Mouse (Mus musculus) kidney, adult 11 months (tissue): Measurements from ENCODE around the gene Myo1c.

ENCODE experiments used
- DNase-seq: peaks from one replicate; pipeline ENCODE4 v3.0.0; 2022

Myo1c gene

GRCm38 (mm10) chr11:75650311-75650710, at the start of gene Myo1c:
Gene Myo1c (plus strand): TSS chr11:75650504.
- DNase-seq, result peak; percentile 73

DNA sequence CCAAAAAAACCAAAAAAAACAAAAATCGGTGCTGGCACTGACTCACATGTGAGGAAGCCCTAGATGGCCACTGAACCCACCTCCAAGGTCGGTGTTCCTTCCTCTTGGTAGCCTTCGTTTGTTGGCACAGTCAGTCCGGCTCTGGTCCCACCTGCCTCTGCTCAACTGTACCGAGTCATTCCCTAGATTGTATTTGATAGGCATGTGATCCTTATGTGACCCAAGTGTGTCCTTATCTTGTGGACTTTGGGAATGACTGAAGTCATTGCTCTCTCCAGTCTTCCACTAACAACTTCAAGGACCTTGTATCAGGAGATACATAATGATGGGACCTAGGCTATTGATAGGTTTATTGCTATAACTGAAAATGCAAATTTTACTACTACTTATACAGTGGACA, 45.5 kb upstream of the Myo1c start:
- DNase-seq, result no peak

DNA sequence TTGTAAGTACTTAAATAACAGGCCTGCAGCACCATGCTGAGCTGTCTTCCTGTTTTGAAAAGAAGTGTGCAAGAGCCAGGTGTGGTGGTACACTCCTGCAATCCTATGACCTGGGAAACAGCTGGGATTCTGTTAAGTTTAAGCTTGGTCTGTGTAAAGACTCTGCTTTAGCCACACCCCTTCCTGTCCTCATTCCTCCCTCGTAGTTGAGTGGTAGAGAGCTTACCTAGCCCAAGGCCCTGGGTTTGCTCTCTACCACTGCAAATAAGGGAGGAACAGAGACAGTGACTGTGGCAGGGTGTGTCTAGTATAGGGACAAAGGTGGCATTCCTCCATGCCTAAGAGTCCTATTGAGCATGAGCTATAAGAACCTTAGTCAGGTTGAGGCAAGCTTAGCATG, 45.0 kb upstream of the Myo1c start:
- DNase-seq, result no peak

DNA sequence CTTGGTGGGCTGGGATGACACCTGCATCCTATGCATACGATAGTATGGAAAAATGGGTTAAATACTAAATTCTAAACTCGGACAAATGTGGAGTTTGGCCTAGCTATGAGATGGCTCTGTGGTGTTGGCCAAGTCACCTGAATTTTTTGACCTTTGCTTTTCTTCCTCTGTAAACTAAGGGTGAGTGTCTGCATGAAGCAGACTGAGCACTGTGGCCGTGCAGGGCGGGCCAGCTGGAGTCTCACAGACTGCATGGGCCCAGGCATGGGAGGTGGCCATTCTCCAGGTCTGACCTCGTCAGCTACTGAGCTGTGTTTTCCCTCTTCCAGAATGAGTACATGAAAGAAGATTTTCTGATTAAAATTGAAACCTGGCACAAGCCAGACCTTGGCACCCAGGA, 41.5 kb upstream of the Myo1c start:
- DNase-seq, result peak; percentile 51

GRCm38 (mm10) chr11:75610021-75610420, 40.3 kb upstream of the Myo1c start:
- DNase-seq, result no peak

- no peak for DNase-seq
These were observed 35.5 kb upstream of the Myo1c start for GRCm38 (mm10) chr11:75614769-75615168.

- no peak for DNase-seq
These were observed 34.7 kb upstream of the Myo1c start for GRCm38 (mm10) chr11:75615556-75615955.

DNA sequence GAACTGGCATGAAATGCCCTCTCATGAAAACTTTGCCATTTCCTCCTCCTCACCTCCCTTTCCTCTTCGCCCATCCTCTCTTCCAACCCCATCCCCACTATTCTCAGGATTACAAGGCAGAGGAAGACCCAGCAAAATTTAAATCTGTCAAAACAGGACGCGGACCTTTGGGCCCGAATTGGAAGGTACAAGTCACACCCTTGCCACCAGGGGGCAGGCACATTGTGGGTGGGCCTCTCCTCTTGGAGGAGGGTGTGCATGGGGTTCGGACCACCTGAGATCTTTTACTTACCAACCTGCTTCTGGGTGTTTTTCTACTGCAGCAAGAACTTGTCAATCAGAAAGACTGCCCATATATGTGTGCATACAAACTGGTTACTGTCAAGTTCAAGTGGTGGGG, 31.2 kb upstream of the Myo1c start:
- no peak for DNase-seq

DNA sequence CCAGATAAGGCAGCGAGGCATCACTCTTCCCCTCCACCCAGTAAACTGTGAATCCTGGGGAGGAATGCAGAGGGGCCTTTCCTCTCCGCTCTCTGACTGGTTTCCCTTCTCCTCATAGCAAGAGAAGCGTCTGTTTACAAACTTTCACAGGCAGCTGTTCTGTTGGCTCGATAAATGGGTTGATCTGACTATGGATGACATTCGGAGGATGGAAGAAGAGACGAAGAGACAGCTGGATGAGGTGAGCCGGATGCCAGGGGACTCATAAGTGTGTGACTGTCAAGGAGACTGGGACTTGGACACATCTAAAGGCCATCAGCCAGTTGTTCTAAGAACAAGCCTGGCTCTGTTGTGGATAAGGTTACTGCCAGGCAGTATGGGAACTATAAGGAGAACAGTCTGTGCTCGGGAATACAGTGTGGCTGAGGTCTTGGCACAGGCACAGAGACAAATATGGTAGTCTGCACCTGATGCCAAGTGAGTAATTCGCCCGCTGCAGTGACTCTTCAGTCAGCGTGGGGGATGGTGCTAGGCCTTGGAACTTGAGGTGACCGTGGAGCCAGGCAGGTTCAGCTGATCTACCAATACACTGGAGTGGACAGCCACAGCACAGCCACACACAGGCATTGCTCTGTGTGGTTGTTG, 30.0 kb upstream of the Myo1c start:
- DNase-seq, result no peak

DNA sequence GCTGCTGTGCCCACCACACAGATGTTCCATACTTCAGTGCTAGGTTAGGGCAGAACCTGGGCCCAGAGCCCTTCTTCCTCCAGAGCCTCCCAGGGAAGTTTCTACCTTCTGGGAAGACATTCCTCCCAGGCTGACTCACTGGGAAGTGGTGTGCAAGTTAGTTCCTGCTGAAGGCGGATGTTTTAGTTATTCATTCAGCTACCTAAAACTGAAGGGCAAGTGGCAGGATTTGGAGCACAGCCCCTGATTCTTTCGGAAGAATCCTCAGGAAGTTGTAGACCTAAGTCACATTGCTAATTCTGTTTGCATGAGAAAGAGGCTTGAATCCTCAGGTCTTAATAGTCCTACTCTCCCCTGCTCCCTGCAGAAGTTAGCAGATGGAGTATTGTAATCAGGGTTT, 28.9 kb upstream of the Myo1c start:
- no peak for DNase-seq

DNA sequence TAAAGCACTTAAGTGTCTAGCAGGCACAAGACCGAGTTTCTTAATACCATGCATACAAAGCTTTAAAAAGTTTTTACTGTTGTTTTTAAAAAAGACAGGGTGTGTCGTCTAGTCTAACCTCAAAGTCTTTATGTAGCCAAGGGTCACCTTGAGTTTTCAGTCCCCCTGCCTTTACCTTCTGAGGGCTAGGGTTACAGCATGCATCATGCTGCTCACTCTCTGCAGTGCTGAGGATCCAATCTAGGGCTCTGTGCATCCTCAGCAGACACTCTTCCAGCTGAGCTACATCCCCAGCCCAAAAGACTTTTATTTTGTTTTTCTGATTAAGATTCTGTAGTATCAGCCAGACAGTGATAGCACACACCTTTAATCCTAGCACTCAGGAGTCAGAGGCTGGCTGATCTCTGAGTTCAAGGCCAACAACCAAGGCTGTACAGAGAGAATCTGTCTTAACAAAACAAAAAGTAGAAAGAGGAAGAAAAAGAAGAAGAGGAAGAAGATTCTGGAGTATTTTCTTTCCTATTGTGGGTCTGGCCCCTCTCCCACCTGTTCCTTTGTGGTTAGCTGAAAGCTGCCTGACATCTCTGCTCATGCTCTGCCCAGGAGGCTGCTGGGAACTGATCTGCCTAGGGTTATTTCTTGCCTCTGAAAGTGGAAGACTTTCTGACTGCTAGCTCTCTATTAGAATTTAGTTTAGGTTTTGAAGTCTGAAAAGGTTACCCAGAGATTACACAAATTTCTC, 27.5 kb upstream of the Myo1c start:
- DNase-seq, result no peak

GRCm38 (mm10) chr11:75624102-75624554, 26.2 kb upstream of the Myo1c start:
- no peak for DNase-seq

GRCm38 (mm10) chr11:75625820-75626219, 24.5 kb upstream of the Myo1c start:
- DNase-seq, result peak; percentile 67

DNA sequence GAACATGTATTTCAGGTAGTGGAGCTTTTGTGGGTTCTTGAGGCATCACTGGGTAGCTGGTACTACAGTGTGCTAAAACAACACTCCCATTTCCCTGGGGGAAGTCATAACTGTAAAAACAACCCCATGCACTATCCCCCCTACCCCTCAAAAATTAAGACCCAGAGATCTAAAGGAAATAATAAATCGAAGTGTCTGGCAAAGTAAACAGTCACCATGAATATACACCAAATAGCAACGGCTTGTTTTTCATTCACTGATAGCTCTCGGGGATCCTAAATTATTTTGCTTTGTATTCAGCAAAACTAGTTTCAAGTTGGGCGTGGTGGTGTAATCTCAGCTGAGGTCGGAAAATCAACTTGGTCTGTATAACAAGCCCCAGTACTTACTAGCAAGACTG, 20.2 kb upstream of the Myo1c start:
- DNase-seq, result no peak

GRCm38 (mm10) chr11:75630645-75631229, 19.6 kb upstream of the Myo1c start, which contains the start of gene Inpp5k:
Gene Inpp5k (plus strand): TSS chr11:75630988.
- peak; percentile 98 for DNase-seq

DNA sequence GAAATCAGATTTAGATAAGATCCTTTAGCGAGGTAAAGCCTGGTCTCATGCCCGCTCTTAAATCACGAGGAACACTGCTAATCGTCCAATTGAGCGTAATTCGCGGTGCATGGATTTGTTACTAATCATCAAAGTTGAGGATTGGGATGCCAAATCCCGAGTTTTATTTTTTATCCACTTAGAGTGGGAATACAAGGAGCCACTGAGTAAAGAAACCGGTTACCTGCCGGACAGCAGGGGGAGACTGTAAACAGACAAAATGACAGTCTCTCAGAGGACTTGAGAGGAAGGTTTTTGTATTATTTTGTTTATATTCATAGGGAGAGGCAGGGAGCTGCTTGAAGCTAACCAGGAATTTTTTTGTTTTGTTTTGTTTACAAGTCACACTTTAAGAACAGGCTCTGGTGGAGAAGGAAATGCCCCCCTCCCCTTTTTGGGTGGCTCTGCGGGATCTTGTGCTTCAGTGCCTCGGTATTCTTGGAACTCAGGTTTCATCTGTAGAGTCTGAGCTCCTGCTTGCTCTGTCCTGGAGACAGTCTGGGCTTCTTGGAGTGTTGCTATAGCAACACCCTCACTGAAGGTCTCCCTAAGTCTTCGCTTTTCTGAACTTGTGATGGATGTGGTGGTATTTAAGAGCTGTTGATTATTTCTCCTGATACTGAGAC, 18.6 kb upstream of the Myo1c start:
- DNase-seq, result peak; percentile 51

GRCm38 (mm10) chr11:75632921-75633320, 17.4 kb upstream of the Myo1c start:
- no peak for DNase-seq

GRCm38 (mm10) chr11:75634801-75635200, 15.5 kb upstream of the Myo1c start:
- DNase-seq, result no peak

DNA sequence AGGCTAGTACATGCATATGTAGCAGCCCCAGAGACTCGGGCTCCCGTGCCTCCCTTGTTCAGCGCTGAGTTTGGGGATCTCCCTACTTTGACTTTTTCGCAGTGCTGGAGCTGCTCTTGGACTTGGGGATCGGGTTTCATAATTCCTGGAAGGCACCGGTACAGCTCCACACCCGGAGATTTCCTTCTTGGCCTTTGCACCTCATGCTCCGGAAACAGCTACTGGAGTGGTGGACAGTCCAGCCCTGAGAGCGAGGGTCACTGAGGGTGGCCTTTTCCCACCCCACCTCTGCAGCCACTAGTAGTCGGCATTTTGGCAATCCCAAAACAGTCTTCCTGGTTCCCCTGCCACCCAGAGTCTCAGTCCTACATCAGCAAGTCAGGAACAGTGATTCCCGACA, 15.0 kb upstream of the Myo1c start:
- peak; percentile 80 for DNase-seq

- DNase-seq, result no peak
These were observed 7.0 kb upstream of the Myo1c start for GRCm38 (mm10) chr11:75643323-75643722.

DNA sequence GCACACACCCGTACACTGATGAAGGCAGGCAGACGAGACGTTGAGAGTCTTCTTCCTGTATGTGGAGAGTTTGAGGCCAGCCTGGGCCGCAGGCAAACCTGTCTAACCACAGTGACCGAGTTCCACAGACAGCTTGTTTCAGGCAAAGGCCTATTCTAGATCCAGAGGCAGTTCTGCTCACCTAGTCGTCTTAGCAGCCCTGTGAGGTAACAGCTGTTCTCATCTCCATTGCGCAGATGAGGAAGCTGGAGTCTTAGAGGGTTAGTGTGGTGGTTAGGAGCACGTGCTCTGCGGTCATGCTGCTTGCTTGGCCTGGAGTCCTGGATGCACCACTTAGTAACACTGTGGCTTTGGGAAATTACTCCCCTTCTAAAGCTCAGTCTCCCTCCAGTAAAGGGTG, 5.6 kb upstream of the Myo1c start:
- no peak for DNase-seq

DNA sequence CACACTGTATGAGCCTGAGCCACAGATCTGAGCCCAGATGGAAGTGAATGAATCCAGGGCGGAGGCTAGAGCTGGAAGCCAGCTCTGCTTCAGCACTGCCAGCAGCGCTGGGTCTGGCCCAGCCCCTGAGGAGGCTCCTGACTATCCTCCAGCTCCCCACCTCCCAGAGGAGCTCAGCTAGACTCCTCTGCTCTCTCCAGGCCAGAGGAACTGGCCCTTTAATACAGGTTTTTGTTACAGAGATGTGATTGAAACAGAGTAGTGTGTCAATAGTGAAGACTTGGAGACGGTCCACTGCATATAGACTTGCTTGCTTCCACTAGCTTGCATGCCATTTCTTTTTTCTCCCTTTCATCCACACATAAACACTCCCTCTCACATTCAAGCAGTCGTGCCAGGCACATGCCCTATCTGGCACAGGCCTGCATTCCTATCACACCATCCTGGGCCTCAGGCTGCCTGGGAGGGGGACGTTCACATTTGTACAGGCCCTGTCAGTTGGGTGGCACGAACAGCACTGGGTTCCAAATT, 2.6 kb upstream of the Myo1c start:
- DNase-seq, result peak; percentile 48

DNA sequence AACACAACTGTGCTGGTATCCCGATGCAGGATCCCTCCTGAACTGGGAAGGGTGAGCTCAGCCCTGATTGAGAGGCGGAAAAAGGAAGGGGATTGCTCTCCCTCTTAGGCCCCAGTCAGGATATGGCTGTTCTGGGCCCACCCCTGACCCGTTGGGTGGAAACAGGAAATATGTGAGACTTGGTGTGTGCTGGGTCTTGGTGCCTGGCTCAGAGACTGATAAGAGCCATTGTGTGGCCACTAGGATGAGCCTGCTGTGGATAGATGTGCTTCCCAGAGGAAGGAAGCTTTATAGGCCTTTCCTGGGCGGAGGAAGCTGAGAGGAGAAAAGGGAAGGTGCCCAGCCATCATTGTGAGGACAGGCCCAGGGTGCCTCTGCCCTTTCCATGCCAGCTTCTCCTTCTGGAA, 1.1 kb upstream of the Myo1c start:
- peak; percentile 74 for DNase-seq
